Comparison of ENCODE assay signal across 10 mouse cellular contexts in genomic region chr5:66603223-66603622, GRCm38 (mm10). TPM values are rescaled to one million over a fixed set of nuclear protein-coding genes. Genes with fewer than 3 reads are reported as not detected.
DNase-seq lines count a peak whose midpoint lies in the region; ATAC-seq lines count a peak whose summit lies in the region.
"Had no signal": no experiment of that assay in that cellular context is flagged by ENCODE, and none has a peak within 500 bp of the region (broad histone marks: within the 10 kb centered on the region; RNA-seq: fewer than 3 reads in every experiment).

No protein-coding gene starts in this region.

- H3K9ac ChIP-seq in embryonic facial prominence, embryonic 14.5 days (ENCODE audit: low read depth, low read length), result no peak overlapping the region

- H3K27me3 ChIP-seq in heart, embryonic 10.5 days (ENCODE audit: insufficient read depth, poor library complexity, severe bottlenecking), result no peaks in the 10 kb centered on the region
- no peaks in the 10 kb centered on the region for H3K27me3 ChIP-seq in embryonic facial prominence, embryonic 14.5 days (replicated peaks; ENCODE audit: control insufficient read depth, insufficient read depth, low read length)
- H3K27me3 ChIP-seq in forebrain, embryonic 10.5 days (ENCODE audit: poor library complexity, severe bottlenecking), result no peaks in the 10 kb centered on the region

- H3K9me3 ChIP-seq in heart, embryonic 10.5 days, result no peaks in the 10 kb centered on the region
- H3K9me3 ChIP-seq in embryonic facial prominence, embryonic 14.5 days (ENCODE audit: control insufficient read depth, low read length), result peaks cover 6% of the 10 kb centered on the region; the same call in 1 of the 2 replicates
- no peaks in the 10 kb centered on the region for H3K9me3 ChIP-seq in forebrain, embryonic 10.5 days

- DNase-seq in heart, adult 18-20 months, result peak; percentile 66 to 74
- no peak for DNase-seq in heart, embryonic 10.5 days (ENCODE audit: low spot score)
- peak; percentile 84 for DNase-seq in embryonic facial prominence, embryonic 14.5 days (ENCODE audit: low spot score)
- DNase-seq in kidney, adult 9 months, result peak; percentile 59
- peak; percentile 73 for DNase-seq in lung, postnatal 25 days (ENCODE audit: low spot score)
- DNase-seq in urinary bladder, adult 18-20 months (ENCODE audit: low spot score in 2 of 2), result no peak
- no peak for DNase-seq in forebrain, embryonic 10.5 days (ENCODE audit: extremely low spot score, low spot score)
- no peak for DNase-seq in layer of hippocampus, postnatal 25 days (ENCODE audit: extremely low spot score in 1 of 2, low spot score in 1 of 2)
- DNase-seq: right cerebral cortex, adult 18-20 months; thymus, adult 18-20 months had no signal

- no peak overlapping the region for H3K27ac ChIP-seq in heart, embryonic 10.5 days
- H3K27ac ChIP-seq in embryonic facial prominence, embryonic 14.5 days (replicated peaks; ENCODE audit: low read depth, low read length), result peak overlapping the region; percentile 57; the same call in 1 of the 2 replicates
- no peak overlapping the region for H3K27ac ChIP-seq in forebrain, embryonic 10.5 days

- peak; percentile 64; the same call in 1 of the 2 replicates for ATAC-seq in embryonic facial prominence, embryonic 14.5 days (ENCODE audit: low read depth)

- no peak overlapping the region for H3K4me3 ChIP-seq in heart, embryonic 10.5 days
- H3K4me3 ChIP-seq in embryonic facial prominence, embryonic 14.5 days (ENCODE audit: low read depth, low read length), result no peak overlapping the region
- H3K4me3 ChIP-seq in forebrain, embryonic 10.5 days, result no peak overlapping the region

- H3K36me3 ChIP-seq in heart, embryonic 10.5 days, result no peaks in the 10 kb centered on the region
- no peaks in the 10 kb centered on the region for H3K36me3 ChIP-seq in embryonic facial prominence, embryonic 14.5 days (ENCODE audit: control insufficient read depth, insufficient read depth, low read length)
- H3K36me3 ChIP-seq in forebrain, embryonic 10.5 days (replicated peaks), result no peaks in the 10 kb centered on the region; the same call in 1 of the 2 replicates

- peak overlapping the region; percentile 27 for H3K4me2 ChIP-seq in embryonic facial prominence, embryonic 14.5 days (ENCODE audit: low read depth, low read length)

- peaks cover 52% of the 10 kb centered on the region for H3K4me1 ChIP-seq in heart, embryonic 10.5 days
- H3K4me1 ChIP-seq in embryonic facial prominence, embryonic 14.5 days (ENCODE audit: control insufficient read depth, insufficient read depth, low read length), result peaks cover 41% of the 10 kb centered on the region
- peaks cover 38% of the 10 kb centered on the region for H3K4me1 ChIP-seq in forebrain, embryonic 10.5 days

- WGBS in heart, embryonic 10.5 days, result 45% methylated on average over 7 of the region's 7 CpGs
- 30% methylated on average over 7 of the region's 7 CpGs for WGBS in embryonic facial prominence, embryonic 14.5 days
- WGBS in forebrain, embryonic 10.5 days, result 69% methylated on average over 7 of the region's 7 CpGs

RNA-seq across cellular contexts. Expression of gene Apbb2, which starts 15.4 kb away (rescaled TPM):
- total RNA-seq in heart, adult 18-20 months (2021), result 10 to 100 TPM; 45.5 to 46.5 TPM
- 25.1 and 28.9 TPM in 2 replicates for polyA plus RNA-seq in heart, embryonic 10.5 days (2016; fragmentation: Nextera tagmentation; extraction: Ambion mirVana)
- polyA plus RNA-seq in embryonic facial prominence, embryonic 14.5 days (2014; fragmentation: Nextera tagmentation; extraction: Ambion mirVana), result 39.8 and 47.9 TPM in 2 replicates
- 22.9 and 28.2 TPM in 2 replicates for polyA plus RNA-seq in forebrain, embryonic 10.5 days (2016; fragmentation: Nextera tagmentation; extraction: Ambion mirVana)
- total RNA-seq in layer of hippocampus, postnatal 25 days (2021), result 10 to 100 TPM; 53.4 to 57.1 TPM

Comparison
In these comparisons a context has a peak if more than half of its experiments do, and no peak if none do; other contexts are left out.
1. DNase-seq: peak in heart, adult 18-20 months (2 of 2), embryonic facial prominence, embryonic 14.5 days (single experiment), kidney, adult 9 months (single experiment) and lung, postnatal 25 days (single experiment); none in heart, embryonic 10.5 days (single experiment), urinary bladder, adult 18-20 months (0 of 2), forebrain, embryonic 10.5 days (single experiment) and layer of hippocampus, postnatal 25 days (0 of 2).